Mouse (Mus musculus): ENCODE data around the gene Gm20388. TPM values are rescaled to one million over a fixed set of nuclear protein-coding genes. Genes with fewer than 3 reads are reported as not detected.
A peak's percentile ranks its signal among the peaks of the same experiment; 100 is the strongest.

The Gm20388 gene
- total RNA-seq, 2 experiments from 2014 or later, result 11.4 to 18.1 TPM

- ATAC-seq (replicated peaks; ENCODE audit: low FRiP score, low TSS enrichment, poor library complexity, severe bottlenecking), result no peak
Measured at GRCm38 (mm10) chr8:120449139-120449538, 538.5 kb downstream of the Gm20388 start.

- ATAC-seq (replicated peaks; ENCODE audit: low FRiP score, low TSS enrichment, poor library complexity, severe bottlenecking), result no peak
Measured at GRCm38 (mm10) chr8:120449608-120450031, 539.0 kb downstream of the Gm20388 start.

GRCm38 (mm10) chr8:120452111-120452510, 541.5 kb downstream of the Gm20388 start:
- ATAC-seq (replicated peaks; ENCODE audit: low FRiP score, low TSS enrichment, poor library complexity, severe bottlenecking), result no peak

GRCm38 (mm10) chr8:120454404-120454803, 543.8 kb downstream of the Gm20388 start:
- ATAC-seq (replicated peaks; ENCODE audit: low FRiP score, low TSS enrichment, poor library complexity, severe bottlenecking), result no peak

GRCm38 (mm10) chr8:120460375-120460774, 549.7 kb downstream of the Gm20388 start:
- ATAC-seq (replicated peaks; ENCODE audit: low FRiP score, low TSS enrichment, poor library complexity, severe bottlenecking), result no peak

- ATAC-seq (replicated peaks; ENCODE audit: low FRiP score, low TSS enrichment, poor library complexity, severe bottlenecking), result peak; percentile 85
Measured at GRCm38 (mm10) chr8:120462119-120462551, 551.5 kb downstream of the Gm20388 start.

GRCm38 (mm10) chr8:120462611-120463010, 552.0 kb downstream of the Gm20388 start:
- ATAC-seq (replicated peaks; ENCODE audit: low FRiP score, low TSS enrichment, poor library complexity, severe bottlenecking), result no peak

- no peak for ATAC-seq (replicated peaks; ENCODE audit: low FRiP score, low TSS enrichment, poor library complexity, severe bottlenecking)
Measured at GRCm38 (mm10) chr8:120463918-120464584, 553.4 kb downstream of the Gm20388 start.

GRCm38 (mm10) chr8:120464585-120464937, 553.9 kb downstream of the Gm20388 start:
- no peak for ATAC-seq (replicated peaks; ENCODE audit: low FRiP score, low TSS enrichment, poor library complexity, severe bottlenecking)

- ATAC-seq (replicated peaks; ENCODE audit: low FRiP score, low TSS enrichment, poor library complexity, severe bottlenecking), result no peak
Measured at GRCm38 (mm10) chr8:120465710-120466109, 555.1 kb downstream of the Gm20388 start.

- no peak for ATAC-seq (replicated peaks; ENCODE audit: low FRiP score, low TSS enrichment, poor library complexity, severe bottlenecking)
Measured at GRCm38 (mm10) chr8:120466266-120466665, 555.6 kb downstream of the Gm20388 start.

GRCm38 (mm10) chr8:120467598-120467997, 557.0 kb downstream of the Gm20388 start:
- ATAC-seq (replicated peaks; ENCODE audit: low FRiP score, low TSS enrichment, poor library complexity, severe bottlenecking), result no peak

GRCm38 (mm10) chr8:120470170-120470569, 559.5 kb downstream of the Gm20388 start:
- ATAC-seq (replicated peaks; ENCODE audit: low FRiP score, low TSS enrichment, poor library complexity, severe bottlenecking), result no peak

- ATAC-seq (replicated peaks; ENCODE audit: low FRiP score, low TSS enrichment, poor library complexity, severe bottlenecking), result 0 out of 2 replicates have a peak, but pooled peaks have one; percentile 16
Measured at GRCm38 (mm10) chr8:120471166-120471565, 560.5 kb downstream of the Gm20388 start.

- no peak for ATAC-seq (replicated peaks; ENCODE audit: low FRiP score, low TSS enrichment, poor library complexity, severe bottlenecking)
Measured at GRCm38 (mm10) chr8:120471752-120472151, 561.1 kb downstream of the Gm20388 start.

GRCm38 (mm10) chr8:120472230-120472629, 561.6 kb downstream of the Gm20388 start:
- no peak for ATAC-seq (replicated peaks; ENCODE audit: low FRiP score, low TSS enrichment, poor library complexity, severe bottlenecking)

GRCm38 (mm10) chr8:120473729-120474364, 563.2 kb downstream of the Gm20388 start:
- no peak for ATAC-seq (replicated peaks; ENCODE audit: low FRiP score, low TSS enrichment, poor library complexity, severe bottlenecking)

GRCm38 (mm10) chr8:120474496-120475235, 564.0 kb downstream of the Gm20388 start:
- ATAC-seq (replicated peaks; ENCODE audit: low FRiP score, low TSS enrichment, poor library complexity, severe bottlenecking), result no peak

GRCm38 (mm10) chr8:120475462-120476201, 565.0 kb downstream of the Gm20388 start:
- peak; percentile 80 for ATAC-seq (replicated peaks; ENCODE audit: low FRiP score, low TSS enrichment, poor library complexity, severe bottlenecking)

All from megakaryocyte-erythroid progenitor cell, adult 5-6 weeks (primary cell).